Mouse (Mus musculus): ENCODE results near the gene Rexo5.

Gene Rexo5

DNA sequence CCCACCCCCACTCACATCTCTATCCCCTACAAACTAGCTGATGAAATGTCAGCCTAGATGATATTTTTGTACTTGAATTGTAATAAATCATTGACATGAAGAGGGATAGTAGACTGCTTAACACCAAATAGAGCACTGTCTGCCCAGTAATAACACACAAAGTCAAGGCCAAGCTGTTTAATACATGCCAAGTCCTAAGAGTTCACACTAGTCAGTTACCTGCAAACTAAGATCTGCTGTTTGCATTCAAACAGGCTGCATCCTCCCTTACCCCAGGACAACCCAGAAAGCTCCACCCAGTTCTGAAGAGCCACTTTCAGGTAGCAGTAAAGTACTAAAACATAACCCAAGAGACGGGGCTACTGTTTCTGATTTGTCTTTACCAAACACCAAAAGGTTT lies 98.4 kb downstream of the Rexo5 start:
- CTCF ChIA-PET: interaction anchor here (0.6 kb wide), 1 partner anchor 32 kb away, joined by 4 read pairs; no protein-coding TSS in a partner anchor

DNA sequence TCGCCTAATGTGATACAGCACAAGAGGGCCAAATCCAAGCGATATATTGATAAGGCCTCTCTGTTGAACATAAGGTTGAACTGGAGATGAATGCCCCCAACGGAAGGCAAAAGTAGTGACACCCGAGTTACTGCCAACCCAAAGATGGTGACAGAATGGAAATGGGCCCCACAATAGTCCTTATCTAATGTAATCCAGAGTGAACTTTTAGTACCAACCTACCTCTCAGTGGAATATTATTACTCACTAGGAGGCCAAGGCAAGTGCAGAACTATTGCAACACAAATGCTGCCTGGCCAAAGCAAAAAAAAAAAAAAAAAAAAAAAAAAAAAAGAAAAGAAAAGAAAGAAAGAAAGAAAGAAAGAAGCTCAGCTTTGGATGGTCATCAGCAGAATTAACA lies 98.9 kb downstream of the Rexo5 start:
- CTCF ChIA-PET: interaction anchor here (0.6 to 0.7 kb wide), 2 partner anchors 29 to 1160 kb away, joined by 3 to 5 read pairs; no protein-coding TSS in a partner anchor

DNA sequence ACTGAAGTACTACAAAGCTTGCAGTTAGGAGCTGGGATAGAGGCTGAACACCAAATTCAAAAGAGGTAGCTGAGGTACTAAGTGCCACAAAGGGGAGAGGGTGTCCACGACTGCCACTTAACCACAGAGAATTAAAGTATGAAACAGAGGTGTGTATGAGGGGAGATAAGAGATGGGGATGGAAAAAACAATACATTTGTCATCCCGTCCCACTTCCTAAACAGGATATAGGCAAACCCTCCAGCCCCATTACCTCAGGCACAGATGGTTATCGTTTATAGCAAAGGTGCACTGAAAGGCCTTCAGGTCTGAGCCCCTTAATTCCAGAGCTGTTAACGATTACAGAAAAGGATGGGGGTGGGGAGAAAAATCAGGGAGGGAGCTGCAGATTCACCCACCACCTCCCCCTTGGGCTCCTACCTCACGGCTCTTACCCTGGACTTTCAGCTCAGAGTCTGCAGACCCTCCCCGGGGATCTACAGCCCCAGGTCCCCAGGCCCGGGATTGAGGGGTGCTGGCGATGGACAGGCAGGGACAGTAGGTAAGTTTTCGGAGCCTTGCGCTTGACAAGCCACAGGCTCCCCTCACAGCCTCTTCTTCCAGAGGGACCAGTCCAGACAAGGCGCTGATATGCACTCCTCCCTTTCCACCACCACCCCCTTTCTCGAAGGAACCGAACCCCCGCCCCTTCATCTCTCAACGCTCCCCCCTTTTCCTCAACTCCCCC lies 101.2 kb downstream of the Rexo5 start:
- CTCF ChIA-PET: interaction anchor here (0.6 kb wide), 1 partner anchor 76 kb away, joined by 6 read pairs; no protein-coding TSS in a partner anchor

DNA sequence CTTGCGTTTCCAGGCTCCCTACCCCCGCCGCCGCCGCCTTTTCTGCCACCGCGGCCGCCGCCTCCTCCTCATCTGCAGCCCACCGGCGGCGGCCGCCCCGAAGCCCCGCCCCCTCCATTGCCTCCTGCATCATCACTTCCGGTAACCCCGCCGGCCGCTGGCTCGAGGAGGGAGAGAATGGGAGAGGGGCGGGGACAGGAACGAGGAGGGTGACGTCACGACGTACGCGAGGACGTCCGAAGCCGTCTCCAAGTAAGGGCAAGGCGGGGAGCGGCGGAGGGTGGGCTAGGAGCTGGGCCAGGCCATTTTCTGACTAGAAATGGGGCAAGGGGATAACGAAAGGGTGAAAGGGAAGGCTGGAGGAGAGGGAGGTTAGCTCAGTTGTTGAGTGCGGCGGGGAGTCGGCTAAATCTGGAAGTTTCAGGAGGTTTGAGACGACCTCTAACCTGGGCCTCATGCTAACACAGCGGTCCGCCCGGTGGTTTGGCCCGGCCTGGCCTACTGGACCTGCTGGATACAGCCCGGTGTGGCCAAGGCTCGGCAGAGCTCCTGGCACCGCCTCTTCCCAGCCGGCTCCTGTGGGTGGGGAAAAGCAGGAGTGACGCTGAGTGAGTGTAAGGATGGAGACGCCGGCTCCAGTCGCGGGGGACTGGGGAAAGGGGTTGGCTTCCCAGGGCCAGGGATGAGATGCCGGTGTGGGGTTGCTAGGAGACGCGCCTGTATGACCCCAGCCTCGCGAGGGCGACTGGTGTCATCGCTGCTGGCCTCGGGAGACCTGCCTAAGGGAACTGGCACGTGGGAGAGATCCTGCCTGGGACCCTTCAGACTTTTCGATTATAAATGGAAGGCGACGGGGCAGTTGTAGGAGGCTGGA lies 102.1 kb downstream of the Rexo5 start, which contains the start of the genes Lyrm1 and Dcun1d3:
Lyrm1 (plus strand) TSS at position 223 of the 874 bp plus-strand sequence.
Dcun1d3 (minus strand) TSS at position 660 of the 874 bp plus-strand sequence.
- CTCF ChIA-PET: no interaction called here

DNA sequence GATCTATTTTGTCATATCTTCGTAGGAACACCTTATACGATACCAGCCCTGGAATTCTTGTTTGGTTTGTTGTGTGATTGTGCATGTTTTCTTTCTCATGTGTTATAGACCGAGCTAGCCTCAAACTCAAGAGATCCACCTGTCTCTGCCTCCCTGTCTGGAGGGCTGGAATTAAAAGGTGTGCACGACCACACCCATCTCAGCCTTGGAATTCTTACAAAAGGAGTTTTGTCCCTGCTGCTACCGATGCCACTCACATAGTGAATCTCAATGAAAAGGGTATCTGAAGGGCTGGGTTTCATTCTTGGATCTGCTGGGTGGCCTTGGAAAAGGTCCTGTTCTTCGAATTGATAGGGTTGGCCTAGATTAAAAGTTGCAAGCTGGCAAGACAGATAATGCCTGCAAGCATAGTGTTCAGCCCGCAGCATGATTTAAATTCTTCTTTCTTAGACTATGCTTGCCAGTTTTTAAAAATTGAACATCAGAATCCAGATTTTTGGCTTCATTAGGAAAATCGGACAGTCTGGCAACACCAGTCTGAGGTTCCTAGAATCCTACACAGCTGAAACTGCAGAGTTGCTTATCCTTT lies 103.8 kb downstream of the Rexo5 start:
- CTCF ChIA-PET: interaction anchor here (0.6 kb wide), 1 partner anchor 10 kb away, joined by 3 read pairs; no protein-coding TSS in a partner anchor

DNA sequence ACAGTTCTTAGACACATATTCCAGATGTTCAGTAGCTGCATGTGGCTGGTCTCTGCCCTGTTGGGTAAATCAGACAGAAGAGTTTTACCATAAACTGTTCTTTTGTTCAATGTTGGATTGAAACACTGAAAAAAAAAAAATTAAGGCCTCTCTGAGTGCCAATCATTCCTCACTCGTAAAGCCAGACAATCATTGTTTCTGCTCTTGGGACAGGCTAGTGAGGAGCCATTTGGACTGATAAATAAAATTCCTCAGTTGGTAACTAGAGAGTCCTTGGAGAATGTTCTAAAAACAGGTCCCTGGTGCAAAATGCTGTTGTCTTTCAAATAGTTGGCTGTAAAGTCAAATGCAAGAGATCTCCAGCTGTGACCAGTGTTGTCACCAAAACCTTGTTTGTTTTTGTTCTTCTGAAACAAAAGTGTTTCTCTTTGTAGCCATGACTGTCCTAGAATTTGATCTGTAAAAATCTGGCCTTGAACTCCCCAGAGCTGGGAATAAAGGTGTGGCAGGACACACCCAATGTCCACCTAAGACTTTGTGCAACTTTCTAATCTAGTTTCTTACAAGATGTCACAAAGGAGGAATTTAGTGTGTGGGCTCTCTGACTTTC lies 104.5 kb downstream of the Rexo5 start:
- CTCF ChIA-PET: interaction anchor here (0.6 kb wide), 1 partner anchor 10 kb away, joined by 3 read pairs; no protein-coding TSS in a partner anchor
